Mouse (Mus musculus): Measurements from ENCODE around the gene Bhlhb9. TPM values are rescaled to one million over a fixed set of nuclear protein-coding genes. Genes with fewer than 3 reads are reported as not detected.

Gene Bhlhb9
- polyA plus RNA-seq, 1 experiment from 2014 or later = 21.2 TPM

DNA sequence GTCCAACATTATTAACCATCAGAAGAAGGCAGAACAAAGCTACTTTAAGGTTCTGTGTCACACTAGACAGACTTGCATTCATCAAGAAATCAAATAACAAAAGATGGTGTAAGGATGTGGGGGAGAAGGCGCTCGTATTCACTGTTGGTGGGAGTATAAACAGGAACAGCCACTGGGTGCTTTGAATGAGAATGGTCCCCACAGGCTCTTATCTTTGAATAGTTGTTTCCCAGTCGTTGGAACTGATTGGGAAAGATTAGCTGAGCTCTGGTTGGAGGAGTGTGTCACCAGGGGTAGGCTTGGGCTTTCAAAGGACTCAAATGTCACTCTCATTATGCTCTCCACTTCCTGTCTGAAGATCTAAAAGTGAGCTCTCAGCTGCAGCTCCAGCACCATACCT is 128.5 kb downstream of the Bhlhb9 start:
- Histone ChIP-seq H3K4me2 (no peak overlapping the region), H3K36me3 (no peaks in the 10 kb centered on the region), H3K9ac (no peak overlapping the region), H3K27ac (no peak overlapping the region), H3K4me1 (no peaks in the 10 kb centered on the region), H3K4me3 (no peak overlapping the region), H3K9me3 (replicated peaks) (no peaks in the 10 kb centered on the region), H3K27me3 (replicated peaks) (no peaks in the 10 kb centered on the region)
- WGBS (ENCODE audit: insufficient replicate concordance) = 26% methylated on average over 3 of the region's 3 CpGs
- ATAC-seq = no peak

DNA sequence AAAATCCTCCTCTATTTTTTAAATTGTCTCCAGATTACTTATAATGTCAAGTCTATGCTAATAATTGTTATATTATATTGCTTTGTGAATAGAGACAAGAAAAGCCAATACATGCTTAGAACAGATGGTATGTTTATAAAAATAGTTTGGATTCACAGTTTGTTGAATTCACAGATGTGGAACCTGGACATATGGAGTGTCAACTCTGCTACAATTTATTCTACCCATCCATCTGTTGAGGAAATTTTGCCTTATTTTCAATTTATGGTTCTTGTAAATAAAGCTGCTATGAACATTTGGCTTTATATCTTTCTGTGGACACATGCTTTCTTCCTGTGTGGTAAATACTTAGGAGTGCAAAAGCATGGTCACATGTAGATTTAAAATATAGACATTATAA is 131.2 kb downstream of the Bhlhb9 start:
- Histone ChIP-seq H3K9ac (no peak overlapping the region), H3K27ac (no peak overlapping the region), H3K4me1 (no peaks in the 10 kb centered on the region), H3K36me3 (no peaks in the 10 kb centered on the region), H3K4me2 (no peak overlapping the region), H3K27me3 (replicated peaks) (no peaks in the 10 kb centered on the region), H3K9me3 (replicated peaks) (no peaks in the 10 kb centered on the region), H3K4me3 (no peak overlapping the region)
- no peak for ATAC-seq

DNA sequence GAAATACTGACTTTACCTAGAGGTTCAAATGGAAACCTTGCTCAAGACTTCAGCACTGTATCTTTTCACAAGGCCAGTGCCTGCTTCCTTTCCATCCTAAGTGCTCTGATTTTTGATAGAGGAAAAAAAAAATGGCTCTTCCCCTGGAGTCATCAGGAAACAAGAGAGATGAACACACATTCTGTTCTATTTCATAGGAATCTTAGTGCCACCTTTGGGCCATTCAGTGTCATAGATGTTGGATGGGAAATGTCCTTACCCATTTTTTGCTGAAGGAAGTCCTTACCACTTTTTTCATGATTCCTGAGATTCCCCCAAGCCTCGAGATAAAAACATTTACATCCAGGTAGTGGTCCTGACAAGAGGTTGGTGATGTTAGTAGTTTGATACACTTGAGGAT is 139.1 kb downstream of the Bhlhb9 start:
- Histone ChIP-seq H3K27me3 (replicated peaks) (no peaks in the 10 kb centered on the region), H3K9ac (no peak overlapping the region), H3K27ac (no peak overlapping the region), H3K4me2 (no peak overlapping the region), H3K4me1 (no peaks in the 10 kb centered on the region), H3K9me3 (replicated peaks) (no peaks in the 10 kb centered on the region), H3K36me3 (no peaks in the 10 kb centered on the region), H3K4me3 (no peak overlapping the region)
- 26% methylated on average over 1 of the region's 1 CpGs for WGBS (ENCODE audit: insufficient replicate concordance)
- no peak for ATAC-seq

MicroRNAs encoded within 50 kb of the gene (microRNA counts, 519-probe panel; counts per million panel counts)
- 582 counts per million, percentile 70 among the panel's probes with 10 or more counts for microRNA mmu-miR-1970

Small RNA genes within 50 kb of the gene (microRNA-seq; reads per million reads assigned to microRNA genes)
- gene Mir1970 = not detected

Other genes starting within 250 kb of the Bhlhb9 start
- gene Nxf7, start 198.8 kb upstream of the Bhlhb9 start, polyA plus RNA-seq (2016; fragmentation: Nextera tagmentation; extraction: Ambion mirVana) = not detected in 2 replicates
- gene Prame, start 169.9 kb upstream of the Bhlhb9 start, polyA plus RNA-seq (2016; fragmentation: Nextera tagmentation; extraction: Ambion mirVana) = not detected in 2 replicates
- gene Tcp11x2, start 103.8 kb upstream of the Bhlhb9 start, polyA plus RNA-seq (2016; fragmentation: Nextera tagmentation; extraction: Ambion mirVana) = not detected in 2 replicates
- gene Tmsb15a, start 72.3 kb upstream of the Bhlhb9 start, polyA plus RNA-seq (2016; fragmentation: Nextera tagmentation; extraction: Ambion mirVana) = not detected in 2 replicates
- 4.2 and 5.0 TPM in 2 replicates for gene Armcx5, start 54.9 kb upstream of the Bhlhb9 start, polyA plus RNA-seq (2016; fragmentation: Nextera tagmentation; extraction: Ambion mirVana)
- gene Gprasp1, start 54.9 kb upstream of the Bhlhb9 start, polyA plus RNA-seq (2016; fragmentation: Nextera tagmentation; extraction: Ambion mirVana) = 14.4 and 15.5 TPM in 2 replicates
- 3.4 and 4.5 TPM in 2 replicates for gene Gprasp2, start 41.4 kb downstream of the Bhlhb9 start, polyA plus RNA-seq (2016; fragmentation: Nextera tagmentation; extraction: Ambion mirVana)
- 35.6 and 38.7 TPM in 2 replicates for gene Arxes2, start 196.2 kb downstream of the Bhlhb9 start, polyA plus RNA-seq (2016; fragmentation: Nextera tagmentation; extraction: Ambion mirVana)
- gene Arxes1, start 235.8 kb downstream of the Bhlhb9 start, polyA plus RNA-seq (2016; fragmentation: Nextera tagmentation; extraction: Ambion mirVana) = 18.0 and 21.2 TPM in 2 replicates